Mouse (Mus musculus) kidney, adult 2 months (tissue): Measurements from ENCODE around the gene Tnfrsf13c. TPM values are rescaled to one million over a fixed set of nuclear protein-coding genes. Genes with fewer than 3 reads are reported as not detected.
A peak's percentile ranks its signal among the peaks of the same experiment; 100 is the strongest.

Experiments
- DNase-seq: peaks from one replicate; pipeline ENCODE4 v3.0.0; 2021
- H3K27ac ChIP-seq: fragments of 200-500 bp; 2 replicates; pipeline ENCODE4 v1.5.1; 2012; ENCODE audit warnings: low read depth, low read length, control low read depth, inconsistent platforms; ENCODE audit not compliant: insufficient read depth
- H3K27me3 ChIP-seq: fragments of 200-500 bp; replicated peaks from 2 replicates; pipeline ENCODE4 v1.6.1; 2012; ENCODE audit warnings: mild to moderate bottlenecking, moderate library complexity, low read length, inconsistent platforms; ENCODE audit not compliant: control insufficient read depth, insufficient read depth
- H3K36me3 ChIP-seq: fragments of 200-500 bp; 2 replicates; pipeline ENCODE4 v1.6.1; 2012; ENCODE audit warnings: mild to moderate bottlenecking, moderate library complexity, low read length, inconsistent platforms; ENCODE audit not compliant: control insufficient read depth, insufficient read depth
- H3K4me1 ChIP-seq: fragments of 200-500 bp; 2 replicates; pipeline ENCODE4 v1.6.1; 2011; ENCODE audit warnings: low read length; ENCODE audit not compliant: control insufficient read depth, insufficient read depth
- H3K4me3 ChIP-seq: fragments of 200-500 bp; 2 replicates; pipeline ENCODE4 v1.5.1; 2011; ENCODE audit warnings: mild to moderate bottlenecking, low read depth, low read length, control low read depth; ENCODE audit not compliant: insufficient read depth
- CTCF ChIP-seq: fragments of 200-500 bp; conservative IDR thresholded peaks from 2 replicates; pipeline ENCODE4 v1.5.1; 2011; ENCODE audit warnings: low read depth, mild to moderate bottlenecking, control low read depth, low read length, moderate library complexity, mixed read lengths; ENCODE audit not compliant: insufficient read depth, insufficient read length
- POLR2A ChIP-seq: fragments of 200-500 bp; IDR thresholded peaks from one replicate; pipeline ENCODE4 v1.6.1; 2011; ENCODE audit warnings: low read depth, low read length, control low read depth
- WGBS: fragments of 180-500 bp; shearing (Covaris S2); methylation state at CpG from one replicate; pipeline ENCODE4 v1.1.7; 2018; 5-methylcytosine and 5-hydroxymethylcytosine counted together
- polyA plus RNA-seq: library from polyadenylated mRNA; depleted of rRNA; stranded (reverse); fragments of >200 nt; gene quantifications from 2 replicates; pipeline ENCODE4 v1.2.3, GENCODE M21; 2012

Gene Tnfrsf13c
- polyA plus RNA-seq, 1 experiment, result 3.5 TPM

- no peaks in the 10 kb centered on the region for H3K27me3 ChIP-seq
- no peak for TF ChIP-seq CTCF
- TF ChIP-seq POLR2A, result no peak
- 73% methylated on average over 26 of the region's 26 CpGs for WGBS
- no peak overlapping the region for H3K27ac ChIP-seq
- H3K4me1 ChIP-seq, result no peaks in the 10 kb centered on the region
- DNase-seq, result no peak
- H3K36me3 ChIP-seq, result no peaks in the 10 kb centered on the region
- H3K4me3 ChIP-seq, result no peak overlapping the region
These were observed 5.1 kb downstream of the Tnfrsf13c start for GRCm38 (mm10) chr15:82218778-82219666.

- no peak for DNase-seq
- Histone ChIP-seq H3K4me3 (no peak overlapping the region), H3K4me1 (no peaks in the 10 kb centered on the region), H3K27me3 (no peaks in the 10 kb centered on the region), H3K36me3 (no peaks in the 10 kb centered on the region), H3K27ac (no peak overlapping the region)
- 58% methylated on average over 9 of the region's 9 CpGs for WGBS
- TF ChIP-seq POLR2A (no peak), CTCF (no peak)
These were observed 6.2 kb downstream of the Tnfrsf13c start for GRCm38 (mm10) chr15:82217980-82218379.

- no peak overlapping the region for H3K4me3 ChIP-seq
- DNase-seq, result no peak
- no peak overlapping the region for H3K27ac ChIP-seq
- peaks cover 3% of the 10 kb centered on the region for H3K27me3 ChIP-seq
- no peak for TF ChIP-seq POLR2A
- no peak for TF ChIP-seq CTCF
- WGBS, result 41% methylated on average over 6 of the region's 7 CpGs
- H3K4me1 ChIP-seq, result no peaks in the 10 kb centered on the region
- H3K36me3 ChIP-seq, result no peaks in the 10 kb centered on the region
These were observed 7.1 kb downstream of the Tnfrsf13c start for GRCm38 (mm10) chr15:82217039-82217438.

- Histone ChIP-seq H3K27ac (no peak overlapping the region), H3K4me3 (no peak overlapping the region), H3K36me3 (no peaks in the 10 kb centered on the region), H3K27me3 (peaks cover 3% of the 10 kb centered on the region), H3K4me1 (no peaks in the 10 kb centered on the region)
- DNase-seq, result no peak
- no peak for TF ChIP-seq CTCF
- TF ChIP-seq POLR2A, result no peak
- WGBS, result 61% methylated on average over 20 of the region's 20 CpGs
These were observed 7.9 kb downstream of the Tnfrsf13c start for GRCm38 (mm10) chr15:82216142-82216827.

GRCm38 (mm10) chr15:82215332-82216046 lies 8.7 kb downstream of the Tnfrsf13c start:
- H3K36me3 ChIP-seq, result no peaks in the 10 kb centered on the region
- no peak for DNase-seq
- H3K27ac ChIP-seq, result no peak overlapping the region
- peaks cover 3% of the 10 kb centered on the region for H3K27me3 ChIP-seq
- TF ChIP-seq CTCF, result no peak
- TF ChIP-seq POLR2A, result no peak
- H3K4me3 ChIP-seq, result no peak overlapping the region
- WGBS, result 59% methylated on average over 11 of the region's 11 CpGs
- H3K4me1 ChIP-seq, result no peaks in the 10 kb centered on the region

GRCm38 (mm10) chr15:82213222-82213621 lies 10.9 kb downstream of the Tnfrsf13c start:
- H3K36me3 ChIP-seq, result no peaks in the 10 kb centered on the region
- H3K27me3 ChIP-seq, result peaks cover 3% of the 10 kb centered on the region
- 46% methylated on average over 4 of the region's 4 CpGs for WGBS
- TF ChIP-seq POLR2A, result no peak
- no peak for TF ChIP-seq CTCF
- no peaks in the 10 kb centered on the region for H3K4me1 ChIP-seq
- H3K4me3 ChIP-seq, result no peak overlapping the region
- H3K27ac ChIP-seq, result no peak overlapping the region
- DNase-seq, result no peak

GRCm38 (mm10) chr15:82212752-82213063 lies 11.5 kb downstream of the Tnfrsf13c start, which contains the start of gene Shisa8:
Shisa8 (minus strand) TSS chr15:82212815.
- under 1% methylated on average over 27 of the region's 34 CpGs for WGBS
- H3K4me3 ChIP-seq, result peak within 1 kb of the TSS; percentile 6; the same call in 1 of the 2 replicates
- DNase-seq, result no peak

More at GRCm38 (mm10) chr15:82212752-82213063, 11.5 kb downstream of the Tnfrsf13c start, which contains the start of gene Shisa8:
- Histone ChIP-seq H3K36me3 (no peaks in the 10 kb centered on the region), H3K27ac (no peak within 1 kb of the TSS), H3K4me1 (no peaks in the 10 kb centered on the region), H3K27me3 (peaks cover 3% of the 10 kb centered on the region)
- TF ChIP-seq CTCF (no peak), POLR2A (no peak)
